Mouse (Mus musculus) adrenal gland, postnatal 36 days (tissue): Measurements from ENCODE around the gene Anxa2. TPM values are rescaled to one million over a fixed set of nuclear protein-coding genes. Genes with fewer than 3 reads are reported as not detected.

Experiments
- DNase-seq, 2 experiments: peaks; one replicate each; pipeline ENCODE4 v3.0.0; 2021; ENCODE audit warnings: mixed read lengths in 1 of 2
- total RNA-seq, 2 experiments: library from RNA; stranded (reverse); gene quantifications; 2 replicates each; pipeline ENCODE4 v1.2.3; 2021

Gene Anxa2
- total RNA-seq, 2 experiments from 2014 or later: 396 to 515 TPM

- DNase-seq: peak; percentile 91 to 92
Measured at GRCm38 (mm10) chr9:69457747-69458625, 4.6 kb downstream of the Anxa2 start.

GRCm38 (mm10) chr9:69458982-69459381 is 5.6 kb downstream of the Anxa2 start:
- peak; percentile 69 to 88 for DNase-seq

GRCm38 (mm10) chr9:69459876-69460275 is 6.5 kb downstream of the Anxa2 start:
- DNase-seq: no peak

- peak; percentile 40 to 69 for DNase-seq
Measured at GRCm38 (mm10) chr9:69463046-69463445, 9.6 kb downstream of the Anxa2 start.

- no peak for DNase-seq
Measured at GRCm38 (mm10) chr9:69464109-69464756, 10.8 kb downstream of the Anxa2 start.

- DNase-seq: peak; percentile 62 to 71
Measured at GRCm38 (mm10) chr9:69466098-69466497, 12.7 kb downstream of the Anxa2 start.

- no peak for DNase-seq
Measured at GRCm38 (mm10) chr9:69467310-69467939, 14.0 kb downstream of the Anxa2 start.

- peak; percentile 83 to 84 for DNase-seq
Measured at GRCm38 (mm10) chr9:69468991-69469390, 15.6 kb downstream of the Anxa2 start.

- no peak for DNase-seq
Measured at GRCm38 (mm10) chr9:69470362-69470761, 16.9 kb downstream of the Anxa2 start.

GRCm38 (mm10) chr9:69470921-69471320 is 17.5 kb downstream of the Anxa2 start:
- no peak for DNase-seq

- DNase-seq: peak; percentile 86 to 89
Measured at GRCm38 (mm10) chr9:69472724-69473123, 19.3 kb downstream of the Anxa2 start.

GRCm38 (mm10) chr9:69475873-69476272 is 22.5 kb downstream of the Anxa2 start:
- DNase-seq: no peak

- peak in 1 of 2 experiments; percentile 44 for DNase-seq
Measured at GRCm38 (mm10) chr9:69477195-69477823, 23.9 kb downstream of the Anxa2 start.

- no peak for DNase-seq
Measured at GRCm38 (mm10) chr9:69477824-69478222, 24.4 kb downstream of the Anxa2 start.

- DNase-seq: peak; percentile 77 to 84
Measured at GRCm38 (mm10) chr9:69480344-69480743, 26.9 kb downstream of the Anxa2 start.

- no peak for DNase-seq
Measured at GRCm38 (mm10) chr9:69483811-69484210, 30.4 kb downstream of the Anxa2 start.

- no peak for DNase-seq
Measured at GRCm38 (mm10) chr9:69486140-69486539, 32.7 kb downstream of the Anxa2 start.

- DNase-seq: peak; percentile 38 to 39
Measured at GRCm38 (mm10) chr9:69488510-69488909, 35.1 kb downstream of the Anxa2 start.

- DNase-seq: peak in 1 of 2 experiments; percentile 45
Measured at GRCm38 (mm10) chr9:69488972-69489371, 35.6 kb downstream of the Anxa2 start.

GRCm38 (mm10) chr9:69492809-69493208 is 39.4 kb downstream of the Anxa2 start:
- no peak for DNase-seq

GRCm38 (mm10) chr9:69502504-69502903 is 49.1 kb downstream of the Anxa2 start:
- DNase-seq: peak; percentile 68 to 77

GRCm38 (mm10) chr9:69505611-69506010 is 52.2 kb downstream of the Anxa2 start:
- DNase-seq: peak; percentile 34 to 64
